Mouse (Mus musculus) brain, embryonic 14.5 days (tissue): Measurements from ENCODE around the gene Plekhg2.

Experiments used
- CTCF ChIP-seq: fragments of 200-500 bp; IDR thresholded peaks from 2 replicates; pipeline ENCODE4 v1.5.1; 2012; ENCODE audit warnings: inconsistent platforms, mild to moderate bottlenecking, moderate library complexity, borderline replicate concordance; ENCODE audit not compliant: insufficient read depth, insufficient read length; ENCODE audit errors: extremely low read depth
- POLR2A ChIP-seq: fragments of 200-500 bp; IDR thresholded peaks from 2 replicates; pipeline ENCODE4 v1.6.1; 2012; ENCODE audit warnings: mild to moderate bottlenecking, inconsistent platforms, borderline replicate concordance; ENCODE audit not compliant: poor library complexity, insufficient read depth, insufficient read length, severe bottlenecking; ENCODE audit errors: extremely low read depth

- TF ChIP-seq CTCF (no peak), POLR2A (no peak)
Measured at GRCm38 (mm10) chr7:28311151-28311925, 61.1 kb downstream of the Plekhg2 start.
